In the genomic region with DNA sequence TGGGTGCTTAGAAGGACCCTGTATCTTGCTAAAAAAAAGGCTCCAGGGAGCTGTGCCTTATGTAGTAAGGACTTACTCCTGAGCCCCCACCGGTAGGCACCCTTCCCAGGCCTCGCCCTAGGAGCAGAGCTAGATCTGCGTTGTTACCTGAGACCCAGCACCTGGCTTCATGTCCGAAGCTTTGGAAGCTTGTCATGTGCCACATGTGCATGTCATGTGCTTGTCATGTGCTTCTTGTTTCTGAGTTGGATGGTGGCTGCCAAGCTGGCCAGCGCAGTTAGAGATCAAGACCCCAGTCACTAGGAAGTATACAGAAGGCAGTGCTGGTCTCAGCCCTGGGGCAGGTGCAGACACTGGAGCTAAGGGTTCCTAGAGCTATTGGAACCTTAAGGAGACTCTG, we compare ENCODE assay signal across 15 mouse cellular contexts.
DNase-seq lines count a peak whose midpoint lies in the region; ATAC-seq and TF ChIP-seq lines count a peak whose summit lies in the region.
"Had no signal": no experiment of that assay in that cellular context is flagged by ENCODE, and none has a peak within 500 bp of the region (broad histone marks: within the 10 kb centered on the region; RNA-seq: fewer than 3 reads in every experiment).

No protein-coding gene starts in this region.

- peak overlapping the region; percentile 16; the same call in 1 of the 2 replicates for H3K9ac ChIP-seq in embryonic facial prominence, embryonic 13.5 days
- H3K9ac ChIP-seq in kidney, postnatal 0 days (ENCODE audit: low read depth, low read length), result no peak overlapping the region
- no peak overlapping the region for H3K9ac ChIP-seq in midbrain, embryonic 13.5 days (replicated peaks)
- H3K9ac ChIP-seq in midbrain, embryonic 11.5 days (ENCODE audit: low read length), result no peak overlapping the region
- H3K9ac ChIP-seq in stomach, postnatal 0 days (ENCODE audit: low read length), result no peak overlapping the region
- H3K9ac ChIP-seq: midbrain, embryonic 12.5 days had no signal

- no peak overlapping the region for H3K4me3 ChIP-seq in embryonic facial prominence, embryonic 13.5 days
- H3K4me3 ChIP-seq in embryonic facial prominence, embryonic 10.5 days, result no peak overlapping the region
- H3K4me3 ChIP-seq in kidney, postnatal 0 days (replicated peaks; ENCODE audit: low read depth, low read length), result no peak overlapping the region
- no peak overlapping the region for H3K4me3 ChIP-seq in midbrain, embryonic 13.5 days (replicated peaks)
- no peak overlapping the region for H3K4me3 ChIP-seq in midbrain, embryonic 11.5 days (ENCODE audit: low read depth, low read length)
- H3K4me3 ChIP-seq in stomach, postnatal 0 days (ENCODE audit: low read depth, low read length), result no peak overlapping the region
- H3K4me3 ChIP-seq: left cerebral cortex, adult 2 months; midbrain, embryonic 12.5 days; myocyte had no signal

- no peak for DNase-seq in embryonic facial prominence, embryonic 10.5 days (ENCODE audit: low spot score)
- no peak for DNase-seq in kidney, postnatal 0 days (ENCODE audit: low spot score)
- DNase-seq in kidney, postnatal 4 days, result no peak
- DNase-seq in midbrain, embryonic 11.5 days (ENCODE audit: low spot score, missing footprints), result no peak
- DNase-seq in stomach, postnatal 0 days (ENCODE audit: low spot score), result no peak
- DNase-seq in left cerebral cortex, postnatal 14 days (ENCODE audit: low spot score in 2 of 2), result no peak
- DNase-seq: embryo, embryonic 11 days; retina, postnatal 1 day had no signal

- peaks cover 83% of the 10 kb centered on the region for H3K4me1 ChIP-seq in embryonic facial prominence, embryonic 13.5 days
- peaks cover 99% of the 10 kb centered on the region for H3K4me1 ChIP-seq in embryonic facial prominence, embryonic 10.5 days
- peaks cover 64% of the 10 kb centered on the region for H3K4me1 ChIP-seq in kidney, postnatal 0 days (replicated peaks; ENCODE audit: insufficient read depth, low read length)
- peaks cover 99% of the 10 kb centered on the region for H3K4me1 ChIP-seq in midbrain, embryonic 13.5 days (replicated peaks)
- H3K4me1 ChIP-seq in midbrain, embryonic 11.5 days (ENCODE audit: control insufficient read depth, insufficient read depth, low read length), result peaks cover 91% of the 10 kb centered on the region
- H3K4me1 ChIP-seq in stomach, postnatal 0 days (replicated peaks; ENCODE audit: control insufficient read depth, insufficient read depth), result peaks cover 27% of the 10 kb centered on the region

- no peak for ATAC-seq in embryonic facial prominence, embryonic 13.5 days (ENCODE audit: insufficient number of reproducible peaks, insufficient read depth, low FRiP score, low TSS enrichment, low read depth)
- no peak for ATAC-seq in kidney, postnatal 0 days (replicated peaks; ENCODE audit: low FRiP score, low read depth)
- ATAC-seq in midbrain, embryonic 13.5 days, result no peak
- no peak for ATAC-seq in midbrain, embryonic 11.5 days (ENCODE audit: low FRiP score)
- no peak for ATAC-seq in stomach, postnatal 0 days (ENCODE audit: low FRiP score, low TSS enrichment)
- ATAC-seq: CD4-positive, CD25-positive, alpha-beta regulatory T cell, adult 4 months; forebrain, embryonic 14.5 days had no signal

- no peak for TF ChIP-seq CTCF in kidney, postnatal 0 days (IDR thresholded peaks at IDR 0.05; ENCODE audit: low read depth)
- no peak for TF ChIP-seq CTCF in stomach, postnatal 0 days (IDR thresholded peaks at IDR 0.05; ENCODE audit: low read depth)

- H3K4me2 ChIP-seq in embryonic facial prominence, embryonic 13.5 days, result no peak overlapping the region
- H3K4me2 ChIP-seq in kidney, postnatal 0 days (ENCODE audit: low read length), result no peak overlapping the region
- no peak overlapping the region for H3K4me2 ChIP-seq in midbrain, embryonic 13.5 days (replicated peaks)
- no peak overlapping the region for H3K4me2 ChIP-seq in midbrain, embryonic 11.5 days
- no peak overlapping the region for H3K4me2 ChIP-seq in stomach, postnatal 0 days (replicated peaks; ENCODE audit: low read depth)
- H3K4me2 ChIP-seq: midbrain, embryonic 12.5 days had no signal

- no peaks in the 10 kb centered on the region for H3K9me3 ChIP-seq in embryonic facial prominence, embryonic 13.5 days
- H3K9me3 ChIP-seq in embryonic facial prominence, embryonic 10.5 days, result no peaks in the 10 kb centered on the region
- H3K9me3 ChIP-seq in kidney, postnatal 0 days (replicated peaks; ENCODE audit: low read length), result no peaks in the 10 kb centered on the region
- H3K9me3 ChIP-seq in midbrain, embryonic 13.5 days, result no peaks in the 10 kb centered on the region
- no peaks in the 10 kb centered on the region for H3K9me3 ChIP-seq in midbrain, embryonic 11.5 days (ENCODE audit: control insufficient read depth, low read length)
- H3K9me3 ChIP-seq in stomach, postnatal 0 days (ENCODE audit: control insufficient read depth, low read length), result no peaks in the 10 kb centered on the region
- H3K9me3 ChIP-seq: midbrain, embryonic 12.5 days had no signal

- no peak for TF ChIP-seq EP300 in stomach, postnatal 0 days (optimal IDR thresholded peaks at IDR 0.05)

- H3K27ac ChIP-seq in embryonic facial prominence, embryonic 13.5 days, result no peak overlapping the region
- no peak overlapping the region for H3K27ac ChIP-seq in embryonic facial prominence, embryonic 10.5 days (replicated peaks)
- 0 out of 2 replicates have a peak overlapping the region, but pooled peaks have one; percentile 6 for H3K27ac ChIP-seq in kidney, postnatal 0 days
- H3K27ac ChIP-seq in midbrain, embryonic 13.5 days, result peak overlapping the region; percentile 25; the same call in 1 of the 2 replicates
- no peak overlapping the region for H3K27ac ChIP-seq in midbrain, embryonic 11.5 days (ENCODE audit: low read depth, low read length)
- H3K27ac ChIP-seq in stomach, postnatal 0 days (replicated peaks), result peak overlapping the region; percentile 65
- H3K27ac ChIP-seq: left cerebral cortex, adult 2 months; midbrain, embryonic 12.5 days had no signal

- H3K36me3 ChIP-seq in embryonic facial prominence, embryonic 13.5 days, result no peaks in the 10 kb centered on the region
- H3K36me3 ChIP-seq in embryonic facial prominence, embryonic 10.5 days (replicated peaks), result no peaks in the 10 kb centered on the region
- H3K36me3 ChIP-seq in kidney, postnatal 0 days (ENCODE audit: insufficient read depth, low read length), result no peaks in the 10 kb centered on the region
- H3K36me3 ChIP-seq in midbrain, embryonic 13.5 days, result no peaks in the 10 kb centered on the region
- no peaks in the 10 kb centered on the region for H3K36me3 ChIP-seq in midbrain, embryonic 11.5 days (ENCODE audit: control insufficient read depth, insufficient read depth, low read length)
- H3K36me3 ChIP-seq in stomach, postnatal 0 days (ENCODE audit: control insufficient read depth, insufficient read depth, low read length), result no peaks in the 10 kb centered on the region
- H3K36me3 ChIP-seq: midbrain, embryonic 12.5 days had no signal

- intact Hi-C loops in left cerebral cortex, postnatal 14 days (cut with DNase I), result no loop called here

- 72% methylated on average over 5 of the region's 5 CpGs for WGBS in embryonic facial prominence, embryonic 13.5 days
- WGBS in embryonic facial prominence, embryonic 10.5 days, result 83% methylated on average over 5 of the region's 5 CpGs
- 89% methylated on average over 5 of the region's 5 CpGs for WGBS in kidney, postnatal 0 days
- WGBS in midbrain, embryonic 13.5 days, result 93% methylated on average over 5 of the region's 5 CpGs
- 91% methylated on average over 5 of the region's 5 CpGs for WGBS in midbrain, embryonic 11.5 days
- 80% methylated on average over 5 of the region's 5 CpGs for WGBS in stomach, postnatal 0 days

- no peaks in the 10 kb centered on the region for H3K27me3 ChIP-seq in embryonic facial prominence, embryonic 13.5 days
- peaks cover 37% of the 10 kb centered on the region for H3K27me3 ChIP-seq in embryonic facial prominence, embryonic 10.5 days (replicated peaks; ENCODE audit: low read depth, poor library complexity, severe bottlenecking)
- H3K27me3 ChIP-seq in kidney, postnatal 0 days (ENCODE audit: insufficient read depth, low read length), result no peaks in the 10 kb centered on the region
- no peaks in the 10 kb centered on the region for H3K27me3 ChIP-seq in midbrain, embryonic 13.5 days
- peaks cover 21% of the 10 kb centered on the region; the same call in 1 of the 2 replicates for H3K27me3 ChIP-seq in midbrain, embryonic 11.5 days (ENCODE audit: control insufficient read depth, insufficient read depth, low read length)
- no peaks in the 10 kb centered on the region for H3K27me3 ChIP-seq in stomach, postnatal 0 days (ENCODE audit: control insufficient read depth, insufficient read depth, low read length)

Comparison
In these comparisons a context has a peak if more than half of its experiments do, and no peak if none do; other contexts are left out.
1. H3K27ac ChIP-seq: peak in kidney, postnatal 0 days (single experiment), midbrain, embryonic 13.5 days (single experiment) and stomach, postnatal 0 days (single experiment); none in embryonic facial prominence, embryonic 13.5 days (single experiment), embryonic facial prominence, embryonic 10.5 days (single experiment) and midbrain, embryonic 11.5 days (single experiment).